Mouse (Mus musculus) adrenal gland, postnatal 36 days (tissue): ENCODE data around the gene Vmn1r68. TPM values are rescaled to one million over a fixed set of nuclear protein-coding genes. Genes with fewer than 3 reads are reported as not detected.

Experiments
- DNase-seq, 2 experiments: peaks; one replicate each; pipeline ENCODE4 v3.0.0; 2021; ENCODE audit warnings: mixed read lengths in 1 of 2
- long read RNA-seq, 2 experiments: library from polyadenylated mRNA; stranded (forward); transcript quantifications; one replicate each; pipeline ENCODE4 v2.0.0; 2021; ENCODE audit warnings: borderline sequencing depth in 2 of 2
- total RNA-seq, 2 experiments: library from RNA; stranded (reverse); gene quantifications; 2 replicates each; pipeline ENCODE4 v1.2.3; 2021

Vmn1r68 gene
- total RNA-seq, result not detected
- long read RNA-seq, experiment 1, result 0 reads
- long read RNA-seq, experiment 2, result 0 reads

GRCm38 (mm10) chr7:10558385-10558784, at the start of gene Vmn1r68:
TSS of gene Vmn1r68 (minus strand) at chr7:10558485.
- no peak for DNase-seq

- DNase-seq, result no peak
Observed at GRCm38 (mm10) chr7:10495578-10495977, 62.7 kb downstream of the Vmn1r68 start.

- peak; percentile 62 to 80 for DNase-seq
Observed at GRCm38 (mm10) chr7:10494786-10495521, 63.3 kb downstream of the Vmn1r68 start, which contains the start of gene Zik1. TSS of gene Zik1 (minus strand) at chr7:10495394.

GRCm38 (mm10) chr7:10480588-10481233, 77.6 kb downstream of the Vmn1r68 start:
- peak in 1 of 2 experiments; percentile 0 for DNase-seq

GRCm38 (mm10) chr7:10479813-10480212, 78.5 kb downstream of the Vmn1r68 start:
- no peak for DNase-seq

- DNase-seq, result no peak
Observed at GRCm38 (mm10) chr7:10458166-10458565, 100.1 kb downstream of the Vmn1r68 start.

Other genes starting within 250 kb of the Vmn1r68 start
- gene Vmn1r67, start 115.2 kb downstream of the Vmn1r68 start, total RNA-seq, result not detected
- 1 to 10 TPM; 2.5 to 3.0 TPM for gene Zik1, start 63.1 kb downstream of the Vmn1r68 start, total RNA-seq
- gene Vmn1r69, start 55.2 kb upstream of the Vmn1r68 start, total RNA-seq, result not detected
- gene Vmn1r70, start 73.0 kb upstream of the Vmn1r68 start, total RNA-seq, result not detected
- not detected for gene Nlrp4b, start 129.3 kb upstream of the Vmn1r68 start, total RNA-seq
- not detected for gene Vmn1r71, start 195.9 kb upstream of the Vmn1r68 start, total RNA-seq